Mouse (Mus musculus): ENCODE results near the gene Gcn1l1.

DNA sequence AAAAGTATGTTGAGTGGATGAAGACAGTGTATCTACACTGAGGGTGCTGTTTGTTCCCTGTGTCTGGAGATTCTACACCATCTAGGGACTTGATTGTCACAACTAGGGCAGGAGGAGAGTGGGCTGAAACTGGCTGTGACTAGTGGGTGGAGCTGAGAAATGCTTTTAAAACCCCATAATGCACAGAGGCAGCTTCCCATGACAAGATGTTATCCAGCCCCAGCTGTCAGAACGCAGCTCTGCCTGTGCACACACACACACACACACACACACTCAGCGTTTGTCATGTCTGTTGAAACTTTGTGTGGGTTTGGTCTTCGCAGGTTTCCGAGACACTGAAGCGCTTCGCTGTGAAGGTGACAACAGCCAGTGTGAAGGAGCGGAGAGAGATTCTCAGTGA lies 6.0 kb downstream of the Gcn1l1 start:
- TF ChIP-seq POLR2A (IDR thresholded peaks at IDR 0.05; ENCODE audit: low read depth, low read length) (no peak), CTCF (conservative IDR thresholded peaks at IDR 0.05; ENCODE audit: insufficient read depth, insufficient read length, low read depth, low read length) (no peak)
